Mouse (Mus musculus): ENCODE results near the gene Rnf182. TPM values are rescaled to one million over a fixed set of nuclear protein-coding genes. Genes with fewer than 3 reads are reported as not detected.
A peak's percentile ranks its signal among the peaks of the same experiment; 100 is the strongest.

The Rnf182 gene
- 0.21 and 0.64 TPM in 2 replicates for polyA plus RNA-seq (2015; fragmentation: Nextera tagmentation; extraction: Ambion mirVana)

DNA sequence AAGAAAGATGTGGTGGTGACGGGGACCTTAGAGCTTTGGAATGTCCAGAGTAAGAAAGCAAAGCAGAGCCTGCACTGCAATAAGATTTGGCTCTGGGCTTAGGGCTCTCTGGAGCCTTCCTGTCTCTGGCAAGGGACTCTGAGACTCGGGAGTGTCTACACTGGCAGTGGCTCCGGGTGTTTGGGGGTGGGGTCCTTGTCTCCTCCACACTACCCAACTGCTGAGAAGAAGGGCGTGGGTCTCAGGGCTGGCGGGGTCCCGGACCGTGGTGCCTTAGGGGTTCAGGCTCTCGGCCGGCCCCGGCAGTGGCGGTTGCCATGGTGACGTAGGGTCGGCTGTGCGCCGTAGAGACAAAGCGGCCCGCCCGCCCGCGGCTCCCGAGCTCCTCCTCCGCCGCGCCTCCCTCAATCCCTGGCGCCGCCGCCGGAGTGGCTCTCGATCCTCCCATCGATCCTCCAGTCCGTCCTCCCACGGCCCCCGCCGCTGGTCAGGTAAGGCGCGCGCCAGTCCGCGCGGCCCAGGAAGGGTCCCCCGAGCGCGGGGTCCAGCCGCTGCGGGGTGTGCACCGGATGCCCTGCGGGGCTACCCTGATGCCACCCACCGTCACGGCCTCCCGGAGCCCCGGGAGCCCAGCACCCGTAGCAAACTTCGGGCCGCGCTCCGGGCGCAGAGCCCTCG lies at the start of gene Rnf182:
Gene Rnf182 (plus strand): TSS at position 134 of the 678 bp plus-strand sequence.
- Histone ChIP-seq H3K36me3 (ENCODE audit: control insufficient read depth, insufficient read depth) (no peaks in the 10 kb centered on the region), H3K4me2 (replicated peaks; ENCODE audit: low read depth) (peak within 1 kb of the TSS; percentile 93), H3K27me3 (replicated peaks; ENCODE audit: control insufficient read depth, insufficient read depth, low read length) (no peaks in the 10 kb centered on the region), H3K9me3 (ENCODE audit: control insufficient read depth) (no peaks in the 10 kb centered on the region), H3K27ac (ENCODE audit: low read depth, low read length) (no peak within 1 kb of the TSS), H3K4me1 (replicated peaks; ENCODE audit: control insufficient read depth, insufficient read depth, low read length) (no peaks in the 10 kb centered on the region), H3K9ac (ENCODE audit: low read depth, low read length) (0 out of 2 replicates have a peak within 1 kb of the TSS, but pooled peaks have one; percentile 17), H3K4me3 (ENCODE audit: low read depth, low read length) (peak within 1 kb of the TSS; percentile 61)
- ATAC-seq = 0 out of 2 replicates have a peak, but pooled peaks have one; percentile 31
- 1% methylated on average over 45 of the region's 58 CpGs for WGBS
- no peak for TF ChIP-seq CTCF (IDR thresholded peaks at IDR 0.05; ENCODE audit: low read depth)

DNA sequence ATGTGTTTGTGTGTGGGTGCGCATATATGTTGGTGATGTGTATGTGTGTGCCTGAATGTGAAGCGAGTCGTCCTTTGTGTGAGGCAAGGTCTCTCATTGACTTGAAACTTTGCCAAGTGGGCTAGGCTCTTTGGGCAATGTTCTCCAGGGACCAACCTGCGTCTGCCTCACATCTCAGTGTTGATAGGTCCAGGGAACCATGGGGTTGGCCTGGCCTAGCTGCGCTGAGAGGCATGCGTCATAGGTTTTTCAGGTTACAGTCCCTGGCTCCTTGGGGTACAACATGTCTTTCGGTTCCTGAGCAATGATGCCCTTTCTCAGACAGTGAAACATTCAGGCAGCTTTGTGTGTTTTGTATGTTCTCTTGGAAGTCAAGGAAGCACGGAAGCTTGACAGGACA lies 49.3 kb upstream of the Rnf182 start:
- WGBS = 91% methylated on average over 8 of the region's 8 CpGs
- no peak for ATAC-seq
- Histone ChIP-seq H3K4me2 (replicated peaks; ENCODE audit: low read depth) (no peak overlapping the region), H3K27me3 (replicated peaks; ENCODE audit: control insufficient read depth, insufficient read depth, low read length) (no peaks in the 10 kb centered on the region), H3K36me3 (ENCODE audit: control insufficient read depth, insufficient read depth) (no peaks in the 10 kb centered on the region), H3K4me3 (ENCODE audit: low read depth, low read length) (no peak overlapping the region), H3K27ac (ENCODE audit: low read depth, low read length) (no peak overlapping the region), H3K9me3 (ENCODE audit: control insufficient read depth) (no peaks in the 10 kb centered on the region), H3K9ac (ENCODE audit: low read depth, low read length) (no peak overlapping the region), H3K4me1 (replicated peaks; ENCODE audit: control insufficient read depth, insufficient read depth, low read length) (no peaks in the 10 kb centered on the region)
- no peak for TF ChIP-seq CTCF (IDR thresholded peaks at IDR 0.05; ENCODE audit: low read depth)

DNA sequence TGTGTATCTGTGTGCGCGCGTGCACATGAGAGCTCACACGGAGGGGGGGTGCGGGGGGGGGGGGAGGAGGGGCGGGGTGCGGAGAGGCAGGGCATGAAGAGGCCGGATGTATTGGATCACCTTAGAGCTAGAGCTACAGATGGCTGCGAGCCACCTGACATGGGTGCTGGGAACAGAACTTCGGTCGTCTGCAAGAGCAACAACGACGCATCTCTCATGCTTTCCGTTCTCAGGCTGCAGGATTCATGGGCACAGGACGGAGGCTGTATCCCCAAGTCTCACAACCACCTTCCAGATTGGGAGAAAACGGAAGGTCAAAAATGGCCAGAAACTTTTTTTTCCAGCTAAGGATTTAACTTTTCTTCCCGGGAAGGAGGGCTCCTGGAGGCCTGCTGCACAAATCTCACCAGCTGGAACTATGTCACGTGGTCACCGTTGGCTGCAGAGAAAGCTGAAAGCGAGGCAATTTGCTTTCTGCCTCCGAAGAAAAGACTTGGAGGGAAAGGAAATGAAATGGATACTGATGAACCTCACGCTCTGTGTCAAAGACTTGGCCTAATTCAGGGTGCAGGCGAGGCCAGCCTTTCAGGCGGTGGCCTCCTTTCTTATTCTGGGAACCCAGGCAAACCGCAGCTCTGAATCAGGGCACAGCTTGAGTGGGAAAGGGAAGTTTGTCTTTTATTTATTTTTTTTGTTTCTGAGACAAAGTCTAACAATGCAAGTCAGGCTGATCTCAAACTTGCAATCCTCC lies 48.2 kb upstream of the Rnf182 start:
- Histone ChIP-seq H3K4me2 (replicated peaks; ENCODE audit: low read depth) (peak overlapping the region; percentile 27; the same call in 1 of the 2 replicates), H3K9me3 (ENCODE audit: control insufficient read depth) (no peaks in the 10 kb centered on the region), H3K4me3 (ENCODE audit: low read depth, low read length) (no peak overlapping the region), H3K27me3 (replicated peaks; ENCODE audit: control insufficient read depth, insufficient read depth, low read length) (no peaks in the 10 kb centered on the region), H3K36me3 (ENCODE audit: control insufficient read depth, insufficient read depth) (no peaks in the 10 kb centered on the region), H3K4me1 (replicated peaks; ENCODE audit: control insufficient read depth, insufficient read depth, low read length) (no peaks in the 10 kb centered on the region), H3K27ac (ENCODE audit: low read depth, low read length) (no peak overlapping the region), H3K9ac (ENCODE audit: low read depth, low read length) (no peak overlapping the region)
- no peak for TF ChIP-seq CTCF (IDR thresholded peaks at IDR 0.05; ENCODE audit: low read depth)
- ATAC-seq = no peak
- 70% methylated on average over 25 of the region's 25 CpGs for WGBS

DNA sequence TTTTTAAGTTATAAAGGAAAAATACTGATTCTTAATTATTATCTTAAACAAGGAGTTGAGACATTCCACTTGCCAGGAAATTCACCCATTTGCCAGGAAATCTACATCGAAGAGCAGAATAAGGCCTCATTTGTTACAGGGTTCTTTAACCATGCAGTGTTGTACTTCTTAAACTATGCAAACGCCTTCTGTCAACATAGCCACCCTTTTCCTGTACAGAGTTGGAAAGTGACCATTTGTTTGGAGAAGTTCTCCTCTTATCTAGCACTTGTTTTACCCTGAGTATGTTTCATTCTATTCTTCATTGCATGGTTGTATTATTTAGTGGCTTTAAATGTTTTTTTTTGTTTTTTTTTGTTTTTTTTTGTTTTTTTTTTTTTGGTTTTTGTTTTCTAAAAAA lies 41.5 kb upstream of the Rnf182 start:
- WGBS = 57% methylated on average over 2 of the region's 2 CpGs
- Histone ChIP-seq H3K4me1 (replicated peaks; ENCODE audit: control insufficient read depth, insufficient read depth, low read length) (no peaks in the 10 kb centered on the region), H3K9ac (ENCODE audit: low read depth, low read length) (no peak overlapping the region), H3K9me3 (ENCODE audit: control insufficient read depth) (no peaks in the 10 kb centered on the region), H3K27ac (ENCODE audit: low read depth, low read length) (no peak overlapping the region), H3K4me2 (replicated peaks; ENCODE audit: low read depth) (no peak overlapping the region), H3K36me3 (ENCODE audit: control insufficient read depth, insufficient read depth) (no peaks in the 10 kb centered on the region), H3K27me3 (replicated peaks; ENCODE audit: control insufficient read depth, insufficient read depth, low read length) (no peaks in the 10 kb centered on the region), H3K4me3 (ENCODE audit: low read depth, low read length) (no peak overlapping the region)
- no peak for ATAC-seq
- no peak for TF ChIP-seq CTCF (IDR thresholded peaks at IDR 0.05; ENCODE audit: low read depth)

DNA sequence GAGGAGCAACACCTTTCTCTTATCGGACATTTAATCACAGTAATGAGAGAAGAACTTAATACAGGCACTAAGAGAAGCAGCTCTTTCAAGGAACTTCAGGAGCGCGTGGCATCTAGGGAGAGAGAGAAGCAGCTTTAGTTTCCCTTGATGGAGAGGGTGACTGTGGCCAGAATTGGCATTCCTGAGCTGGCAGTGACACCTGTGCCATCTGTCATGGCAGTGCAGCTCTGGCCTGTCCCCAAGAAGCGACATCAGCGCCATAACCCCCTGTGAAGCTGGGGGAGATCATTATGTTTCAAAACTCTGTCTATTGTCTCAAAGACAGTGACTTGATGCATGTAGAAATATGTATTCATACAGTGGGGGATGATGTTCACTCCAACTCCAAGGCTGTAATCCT lies 40.1 kb upstream of the Rnf182 start:
- Histone ChIP-seq H3K4me1 (replicated peaks; ENCODE audit: control insufficient read depth, insufficient read depth, low read length) (no peaks in the 10 kb centered on the region), H3K36me3 (ENCODE audit: control insufficient read depth, insufficient read depth) (no peaks in the 10 kb centered on the region), H3K4me2 (replicated peaks; ENCODE audit: low read depth) (no peak overlapping the region), H3K27me3 (replicated peaks; ENCODE audit: control insufficient read depth, insufficient read depth, low read length) (no peaks in the 10 kb centered on the region), H3K4me3 (ENCODE audit: low read depth, low read length) (no peak overlapping the region), H3K9ac (ENCODE audit: low read depth, low read length) (no peak overlapping the region), H3K9me3 (ENCODE audit: control insufficient read depth) (no peaks in the 10 kb centered on the region), H3K27ac (ENCODE audit: low read depth, low read length) (no peak overlapping the region)
- ATAC-seq = no peak
- TF ChIP-seq CTCF (IDR thresholded peaks at IDR 0.05; ENCODE audit: low read depth) = no peak
- 91% methylated on average over 5 of the region's 5 CpGs for WGBS

DNA sequence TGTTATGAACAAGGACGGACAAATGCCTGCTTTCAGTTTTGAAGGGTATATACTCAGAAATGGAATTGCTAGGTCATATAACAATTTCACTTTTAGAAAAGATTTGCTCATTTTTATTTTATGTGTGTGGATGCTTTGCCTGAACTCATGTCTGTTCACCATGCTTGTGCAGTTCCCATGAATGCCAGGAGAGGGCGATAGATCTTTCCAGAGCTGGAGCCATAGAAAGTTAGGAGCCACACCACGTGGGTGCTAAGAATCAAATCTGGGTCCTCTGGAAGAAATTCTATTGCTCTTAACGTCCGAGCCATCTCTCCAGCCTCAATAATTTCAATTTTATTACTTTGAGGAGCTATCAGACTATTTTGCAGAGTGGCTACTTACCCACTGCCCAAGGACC lies 38.3 kb upstream of the Rnf182 start:
- Histone ChIP-seq H3K4me2 (replicated peaks; ENCODE audit: low read depth) (no peak overlapping the region), H3K9me3 (ENCODE audit: control insufficient read depth) (no peaks in the 10 kb centered on the region), H3K4me1 (replicated peaks; ENCODE audit: control insufficient read depth, insufficient read depth, low read length) (no peaks in the 10 kb centered on the region), H3K27ac (ENCODE audit: low read depth, low read length) (no peak overlapping the region), H3K4me3 (ENCODE audit: low read depth, low read length) (no peak overlapping the region), H3K9ac (ENCODE audit: low read depth, low read length) (no peak overlapping the region), H3K27me3 (replicated peaks; ENCODE audit: control insufficient read depth, insufficient read depth, low read length) (no peaks in the 10 kb centered on the region), H3K36me3 (ENCODE audit: control insufficient read depth, insufficient read depth) (no peaks in the 10 kb centered on the region)
- no peak for ATAC-seq
- peak; percentile 54 for TF ChIP-seq CTCF (IDR thresholded peaks at IDR 0.05; ENCODE audit: low read depth)
- WGBS = 64% methylated on average over 5 of the region's 5 CpGs

Data from intestine, postnatal 0 days (tissue).